Mouse (Mus musculus) kidney, postnatal 25 days (tissue): ENCODE results near the gene Zfp963.
"Not testable (repeated sequence)": the region's sequence is repeated elsewhere in the genome, so short reads cannot be mapped to it uniquely, and the experiment has no call there.

Source experiments
- DNase-seq, 2 experiments: peaks; one replicate each; pipeline ENCODE4 v3.0.0; 2021; ENCODE audit warnings: mixed read lengths in 2 of 2

Gene Zfp963

GRCm38 (mm10) chr8:69735495-69735894, 14.3 kb downstream of the Zfp963 start:
- no peak for DNase-seq

GRCm38 (mm10) chr8:69717232-69717580, 32.6 kb downstream of the Zfp963 start:
- DNase-seq: no peak

GRCm38 (mm10) chr8:69716403-69717231, 33.2 kb downstream of the Zfp963 start:
- DNase-seq: peak; percentile 96 to 99

GRCm38 (mm10) chr8:69715366-69715765, 34.4 kb downstream of the Zfp963 start:
- no peak for DNase-seq

- no peak for DNase-seq
Measured at GRCm38 (mm10) chr8:69713516-69713915, 36.3 kb downstream of the Zfp963 start.

- DNase-seq: not testable (repeated sequence)
Measured at GRCm38 (mm10) chr8:69710624-69711023, 39.1 kb downstream of the Zfp963 start, which contains the start of gene Zfp869. Gene Zfp869 (minus strand): TSS chr8:69710724.

- DNase-seq: no peak
Measured at GRCm38 (mm10) chr8:69701810-69702209, 48.0 kb downstream of the Zfp963 start.
